Mouse (Mus musculus): ENCODE results near the gene Btbd35f4.
"Not testable (repeated sequence)": the region's sequence is repeated elsewhere in the genome, so short reads cannot be mapped to it uniquely, and the experiment has no call there.

Btbd35f4 gene

DNA sequence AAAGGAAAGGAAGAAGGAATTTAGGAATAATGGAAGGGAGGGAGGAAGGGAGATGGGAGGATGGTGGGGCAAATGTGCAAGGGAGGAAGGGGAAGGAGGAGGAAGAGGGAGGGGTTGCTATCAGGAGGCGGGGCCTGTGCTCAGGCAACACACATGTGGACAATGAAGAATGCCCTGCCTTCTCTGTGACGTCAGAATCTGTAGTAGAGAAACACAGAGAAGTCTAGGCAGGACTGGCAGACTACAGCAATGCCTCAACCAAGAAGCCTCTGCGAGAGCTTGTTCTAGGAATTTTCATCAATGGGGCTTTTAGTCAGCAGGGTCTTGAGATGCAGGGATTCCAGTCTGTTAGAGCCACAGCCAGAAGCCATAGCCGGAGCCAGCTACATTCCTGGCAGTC lies at the start of gene Btbd35f4:
Gene Btbd35f4 (plus strand): TSS at position 301 of the 400 bp plus-strand sequence.
- in situ Hi-C loops (cut with MboI, MseI) = loop anchor here (25.0 kb wide), 1 partner anchor 738 kb away; no protein-coding TSS in a partner anchor

- in situ Hi-C loops (cut with MboI, MseI) = not testable (repeated sequence)
Observed at GRCm38 (mm10) chrX:4840016-4840415, 39.7 kb downstream of the Btbd35f4 start.
